Mouse (Mus musculus) small intestine, adult 2 months (tissue): ENCODE data around the gene Tchhl1. TPM values are rescaled to one million over a fixed set of nuclear protein-coding genes. Genes with fewer than 3 reads are reported as not detected.

Experiments used
- H3K27ac ChIP-seq: fragments of 200-500 bp; 2 replicates; pipeline ENCODE4 v1.5.1; 2012; ENCODE audit warnings: low read depth, low read length, control low read depth, inconsistent platforms; ENCODE audit not compliant: insufficient read depth
- H3K27me3 ChIP-seq: fragments of 200-500 bp; 2 replicates; pipeline ENCODE4 v1.6.1; 2012; ENCODE audit warnings: mild to moderate bottlenecking, moderate library complexity, low read length, inconsistent platforms; ENCODE audit not compliant: control insufficient read depth, insufficient read depth
- H3K36me3 ChIP-seq: fragments of 200-500 bp; 2 replicates; pipeline ENCODE4 v1.6.1; 2012; ENCODE audit warnings: mild to moderate bottlenecking, low read length, control low read depth, inconsistent platforms; ENCODE audit not compliant: control insufficient read depth, insufficient read depth
- H3K4me1 ChIP-seq: fragments of 200-500 bp; 2 replicates; pipeline ENCODE4 v1.6.1; 2012; ENCODE audit warnings: low read length, inconsistent platforms, mixed read lengths; ENCODE audit not compliant: control insufficient read depth, insufficient read depth, insufficient read length
- H3K4me3 ChIP-seq: fragments of 200-500 bp; 2 replicates; pipeline ENCODE4 v1.5.1; 2012; ENCODE audit warnings: low read depth, mild to moderate bottlenecking, control low read depth, inconsistent platforms, low read length, moderate library complexity
- CTCF ChIP-seq: fragments of 200-500 bp; IDR thresholded peaks from 2 replicates; pipeline ENCODE4 v1.5.1; 2012; ENCODE audit warnings: low read depth, mild to moderate bottlenecking, control low read depth, inconsistent platforms, low read length, moderate library complexity, mixed read lengths; ENCODE audit not compliant: insufficient replicate concordance, insufficient read length; ENCODE audit errors: extremely low read depth
- POLR2A ChIP-seq: fragments of 200-500 bp; IDR thresholded peaks from 2 replicates; pipeline ENCODE4 v1.6.1; 2012; ENCODE audit warnings: low read depth, mild to moderate bottlenecking, control low read depth, inconsistent platforms, low read length, moderate library complexity
- WGBS: fragments of 180-500 bp; shearing (Covaris S2); methylation state at CpG from one replicate; pipeline ENCODE4 v1.1.7; 2018; 5-methylcytosine and 5-hydroxymethylcytosine counted together
- polyA plus RNA-seq: library from polyadenylated mRNA; depleted of rRNA; stranded (reverse); fragments of >200 nt; gene quantifications from 2 replicates; pipeline ENCODE4 v1.2.3, GENCODE M21; 2012; rRNA removed

Gene Tchhl1
- polyA plus RNA-seq = not detected in 2 replicates

DNA sequence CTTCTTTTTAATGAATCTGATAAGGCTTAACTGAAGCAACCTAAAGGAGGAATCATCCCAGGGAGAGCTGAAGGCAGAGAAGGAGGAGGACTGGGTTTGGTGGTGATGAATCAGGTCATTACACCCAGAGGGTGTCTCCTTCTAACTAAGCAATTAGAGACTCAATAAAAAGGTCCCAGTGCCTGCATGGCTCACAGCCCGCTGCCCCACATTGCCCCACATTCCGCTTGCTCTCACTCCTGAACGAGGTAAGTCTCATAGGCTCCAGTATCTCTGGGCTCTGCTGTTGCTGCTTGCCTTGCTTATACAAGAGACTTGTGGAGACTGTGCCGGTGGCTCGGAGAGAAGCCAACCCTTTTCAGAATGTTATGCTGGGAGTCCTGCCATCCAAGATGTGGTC, at the start of gene Tchhl1:
Gene Tchhl1 (plus strand): TSS at position 194 of the 400 bp plus-strand sequence.
- Histone ChIP-seq H3K4me3 (no peak within 1 kb of the TSS), H3K36me3 (no peaks in the 10 kb centered on the region), H3K4me1 (no peaks in the 10 kb centered on the region), H3K27me3 (no peaks in the 10 kb centered on the region), H3K27ac (no peak within 1 kb of the TSS)
- WGBS = 60% methylated on average over 5 of the region's 5 CpGs
- TF ChIP-seq POLR2A = no peak
- TF ChIP-seq CTCF = no peak

DNA sequence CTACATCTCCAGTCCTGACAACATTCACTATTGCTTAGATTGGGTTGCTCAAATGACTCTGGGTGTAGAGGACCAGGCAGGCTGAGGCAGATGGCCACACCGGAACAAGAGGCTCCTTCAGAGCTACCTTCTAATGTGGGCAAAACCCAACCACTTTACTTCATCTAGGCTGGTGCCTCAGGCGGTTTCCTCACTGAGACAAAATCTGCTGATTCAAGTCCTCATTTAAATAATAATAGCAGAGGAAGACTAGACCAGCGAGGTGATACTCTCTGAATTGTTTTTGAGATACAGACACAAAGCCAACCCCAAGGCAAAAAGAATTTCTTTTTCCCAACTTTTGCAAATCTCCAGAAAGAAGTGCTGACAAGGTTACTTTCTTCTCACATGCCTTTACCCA, 36.9 kb upstream of the Tchhl1 start:
- Histone ChIP-seq H3K27ac (no peak overlapping the region), H3K4me1 (no peaks in the 10 kb centered on the region), H3K27me3 (no peaks in the 10 kb centered on the region), H3K4me3 (no peak overlapping the region), H3K36me3 (no peaks in the 10 kb centered on the region)
- no peak for TF ChIP-seq POLR2A
- no peak for TF ChIP-seq CTCF
- WGBS = 57% methylated on average over 3 of the region's 3 CpGs

GRCm38 (mm10) chr3:93442030-93442429, 26.5 kb upstream of the Tchhl1 start, which contains the start of gene Tchh:
TSS of gene Tchh (plus strand) at chr3:93442330.
- peaks cover 17% of the 10 kb centered on the region for H3K4me1 ChIP-seq
- 92% methylated on average over 1 of the region's 1 CpGs for WGBS
- peaks cover 39% of the 10 kb centered on the region for H3K27me3 ChIP-seq
- no peak within 1 kb of the TSS for H3K4me3 ChIP-seq
- H3K36me3 ChIP-seq = no peaks in the 10 kb centered on the region
- H3K27ac ChIP-seq = no peak within 1 kb of the TSS
- TF ChIP-seq CTCF (no peak), POLR2A (no peak)

DNA sequence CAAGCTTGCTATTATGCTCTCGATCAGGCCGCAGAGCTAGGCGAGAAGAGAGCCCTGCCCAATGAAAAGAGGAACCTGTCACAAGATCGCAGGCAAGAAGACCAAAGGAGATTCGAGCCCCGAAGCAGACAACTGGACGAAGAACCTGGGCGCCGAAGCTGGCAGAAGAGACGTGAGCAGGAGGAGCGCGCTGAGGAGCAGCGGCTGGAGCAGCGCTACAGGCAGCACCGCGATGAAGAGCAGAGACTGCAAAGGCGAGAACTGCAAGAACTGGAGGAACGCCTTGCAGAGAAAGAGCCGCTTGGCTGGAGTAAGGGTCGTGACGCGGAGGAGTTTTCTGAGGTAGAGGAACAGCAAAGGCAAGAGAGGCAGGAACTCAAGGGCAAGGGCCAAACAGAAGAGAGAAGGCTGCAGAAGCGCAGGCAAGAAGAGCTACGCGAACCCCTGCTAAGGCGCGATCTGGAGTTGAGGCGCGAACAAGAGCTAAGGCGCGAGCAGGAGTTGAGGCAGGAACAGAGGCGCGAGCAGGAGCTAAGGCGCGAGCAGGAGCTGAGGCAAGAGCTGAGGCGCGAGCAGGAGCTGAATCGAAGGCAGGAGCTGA, 25.0 kb upstream of the Tchhl1 start:
- H3K27ac ChIP-seq = no peak overlapping the region
- peak overlapping the region; percentile 64 for H3K4me3 ChIP-seq
- peaks cover 19% of the 10 kb centered on the region for H3K4me1 ChIP-seq
- TF ChIP-seq POLR2A (no peak), CTCF (no peak)
- WGBS = under 1% methylated on average over 38 of the region's 38 CpGs
- peaks cover 42% of the 10 kb centered on the region for H3K27me3 ChIP-seq
- no peaks in the 10 kb centered on the region for H3K36me3 ChIP-seq

DNA sequence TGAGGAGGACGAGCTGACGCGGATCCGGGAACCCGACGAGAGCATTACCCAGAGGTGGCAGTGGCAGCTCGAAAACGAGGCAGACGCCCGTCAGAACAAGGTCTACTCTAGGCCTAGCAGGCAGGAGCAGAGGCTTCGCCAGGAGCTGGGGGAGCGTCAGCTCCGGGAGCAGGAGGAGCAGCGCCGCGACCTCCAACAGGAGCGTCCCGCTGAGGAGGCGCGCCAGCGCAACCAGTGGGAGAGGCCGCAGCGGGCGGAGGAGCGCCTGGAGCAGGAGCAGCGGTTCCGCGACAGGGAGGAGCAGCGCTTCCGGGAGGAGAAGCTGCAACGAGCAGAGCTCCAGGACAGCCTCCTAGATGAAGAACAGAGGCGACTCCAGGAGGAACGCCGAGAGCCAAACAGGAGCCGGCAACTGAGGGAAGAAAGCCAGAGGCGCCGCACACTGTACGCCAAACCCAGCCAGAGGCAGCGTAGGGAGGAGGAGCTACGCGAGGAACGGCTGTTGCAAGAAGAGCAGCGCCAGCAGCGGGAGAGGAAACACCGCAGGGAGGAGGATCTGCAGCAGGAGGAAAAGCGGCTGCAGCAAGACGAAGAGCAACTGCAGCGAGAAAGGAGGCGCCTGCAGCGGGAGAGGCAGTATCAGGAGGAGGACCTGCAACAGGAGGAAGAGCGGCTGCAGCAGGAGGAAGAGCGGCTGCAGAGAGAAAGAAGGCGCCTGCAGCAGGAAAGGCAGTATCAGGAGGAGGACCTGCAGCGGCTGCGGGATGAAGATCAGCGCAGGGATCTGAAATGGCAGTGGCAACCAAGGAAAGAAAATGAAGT, 24.0 kb upstream of the Tchhl1 start:
- Histone ChIP-seq H3K27ac (no peak overlapping the region), H3K4me1 (peaks cover 19% of the 10 kb centered on the region), H3K4me3 (peak overlapping the region; percentile 64), H3K27me3 (peaks cover 42% of the 10 kb centered on the region), H3K36me3 (no peaks in the 10 kb centered on the region)
- under 1% methylated on average over 56 of the region's 56 CpGs for WGBS
- no peak for TF ChIP-seq CTCF
- no peak for TF ChIP-seq POLR2A

GRCm38 (mm10) chr3:93445165-93445705, 23.3 kb upstream of the Tchhl1 start:
- peaks cover 19% of the 10 kb centered on the region for H3K4me1 ChIP-seq
- H3K36me3 ChIP-seq = no peaks in the 10 kb centered on the region
- WGBS = under 1% methylated on average over 36 of the region's 36 CpGs
- TF ChIP-seq CTCF = no peak
- no peak for TF ChIP-seq POLR2A
- H3K4me3 ChIP-seq = peak overlapping the region; percentile 64
- peaks cover 42% of the 10 kb centered on the region for H3K27me3 ChIP-seq
- no peak overlapping the region for H3K27ac ChIP-seq
